Mouse (Mus musculus) forebrain, embryonic 16.5 days (tissue): ENCODE data around the gene Afg1l. TPM values are rescaled to one million over a fixed set of nuclear protein-coding genes. Genes with fewer than 3 reads are reported as not detected.

Experiments
- ATAC-seq: fragments of 200-750 bp; cut with Nextera tagmentation; 2 replicates; pipeline ENCODE4 v1.8.0; 2017; ENCODE audit warnings: mild to moderate bottlenecking, moderate library complexity
- H3K27ac ChIP-seq: fragments of 300-500 bp; sonication (generic); 2 replicates; pipeline ENCODE4 v1.5.1; 2014; ENCODE audit warnings: low read length, control low read depth
- H3K27me3 ChIP-seq: fragments of 300-500 bp; sonication (generic); replicated peaks from 2 replicates; pipeline ENCODE4 v1.6.1; 2014; ENCODE audit warnings: low read length; ENCODE audit not compliant: control insufficient read depth, insufficient read depth
- H3K36me3 ChIP-seq: fragments of 300-500 bp; sonication (generic); 2 replicates; pipeline ENCODE4 v1.6.1; 2014; ENCODE audit not compliant: control insufficient read depth, insufficient read depth
- H3K4me1 ChIP-seq: fragments of 300-500 bp; sonication (generic); replicated peaks from 2 replicates; pipeline ENCODE4 v1.6.1; 2014; ENCODE audit warnings: low read length; ENCODE audit not compliant: control insufficient read depth, insufficient read depth
- H3K4me2 ChIP-seq: fragments of 300-500 bp; sonication (generic); 2 replicates; pipeline ENCODE4 v1.6.1; 2014; ENCODE audit warnings: mild to moderate bottlenecking, low read length, control low read depth
- H3K4me3 ChIP-seq: fragments of 300-500 bp; sonication (generic); replicated peaks from 2 replicates; pipeline ENCODE4 v1.5.1; 2014; ENCODE audit warnings: mild to moderate bottlenecking, low read length, control low read depth
- H3K9ac ChIP-seq: fragments of 300-500 bp; sonication (generic); replicated peaks from 2 replicates; pipeline ENCODE4 v1.6.1; 2014; ENCODE audit warnings: low read depth, low read length, control low read depth
- H3K9me3 ChIP-seq: fragments of 300-500 bp; sonication (generic); 2 replicates; pipeline ENCODE4 v1.6.1; 2016; ENCODE audit warnings: low read length; ENCODE audit not compliant: control insufficient read depth
- WGBS: fragments of 180-500 bp; shearing (Covaris S2); extraction: QIAGEN DNeasy Blood & Tissue Kit; methylation state at CpG from one replicate; pipeline ENCODE4 v1.1.7; 2014; 5-methylcytosine and 5-hydroxymethylcytosine counted together
- polyA plus RNA-seq: library from polyadenylated mRNA; unstranded; fragments of >200 nt; fragmentation: Nextera tagmentation; extraction: Ambion mirVana; gene quantifications from 2 replicates; pipeline ENCODE4 v1.2.1, GENCODE M21; 2015

Gene Afg1l
- polyA plus RNA-seq, 1 experiment from 2014 or later = 6.9 TPM

DNA sequence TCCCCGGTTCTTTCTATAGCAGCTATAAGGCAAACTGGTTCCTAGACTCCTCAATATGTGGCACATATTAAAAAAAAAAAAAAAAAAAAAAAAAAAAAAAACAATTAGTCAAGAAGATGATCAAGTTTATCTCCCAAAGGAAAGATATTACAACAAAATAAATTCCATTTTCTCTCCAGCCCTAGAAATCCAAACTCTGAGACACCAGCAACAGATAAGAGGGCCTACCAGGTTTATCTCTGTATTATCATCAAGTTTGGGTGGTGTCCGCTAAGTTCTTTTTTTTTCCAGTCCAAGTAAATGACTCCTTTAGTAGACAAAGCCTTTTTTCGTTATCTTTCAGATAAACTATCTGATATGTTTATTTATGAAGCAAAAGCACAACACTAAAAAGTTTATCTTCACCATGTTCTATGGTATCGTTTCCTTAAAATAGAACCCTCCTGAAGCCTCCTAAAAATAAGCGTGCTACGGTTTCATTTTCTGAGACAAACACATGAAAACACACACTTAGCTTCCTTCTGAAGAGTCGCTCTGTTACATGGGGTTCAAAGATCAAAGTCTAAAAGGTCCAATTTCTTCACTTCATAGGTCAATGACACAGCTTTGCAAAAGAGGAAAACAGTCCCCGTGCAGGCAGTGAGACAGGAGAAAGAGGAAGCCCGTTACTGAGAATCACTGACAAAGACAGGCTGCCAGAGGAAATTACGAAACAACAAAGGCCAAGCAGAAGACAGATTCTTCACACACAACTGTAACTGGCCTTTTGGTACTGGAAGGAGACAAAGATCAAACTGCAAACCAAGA is 207.9 kb downstream of the Afg1l start:
- H3K4me1 ChIP-seq = peaks cover 24% of the 10 kb centered on the region
- no peak overlapping the region for H3K4me3 ChIP-seq
- H3K9ac ChIP-seq = no peak overlapping the region
- no peaks in the 10 kb centered on the region; the same call in 1 of the 2 replicates for H3K27me3 ChIP-seq
- 67% methylated on average over 10 of the region's 10 CpGs for WGBS
- no peak overlapping the region for H3K27ac ChIP-seq
- no peaks in the 10 kb centered on the region for H3K9me3 ChIP-seq
- H3K4me2 ChIP-seq = no peak overlapping the region
- H3K36me3 ChIP-seq = peaks cover 2% of the 10 kb centered on the region; the same call in 1 of the 2 replicates
- no peak for ATAC-seq

DNA sequence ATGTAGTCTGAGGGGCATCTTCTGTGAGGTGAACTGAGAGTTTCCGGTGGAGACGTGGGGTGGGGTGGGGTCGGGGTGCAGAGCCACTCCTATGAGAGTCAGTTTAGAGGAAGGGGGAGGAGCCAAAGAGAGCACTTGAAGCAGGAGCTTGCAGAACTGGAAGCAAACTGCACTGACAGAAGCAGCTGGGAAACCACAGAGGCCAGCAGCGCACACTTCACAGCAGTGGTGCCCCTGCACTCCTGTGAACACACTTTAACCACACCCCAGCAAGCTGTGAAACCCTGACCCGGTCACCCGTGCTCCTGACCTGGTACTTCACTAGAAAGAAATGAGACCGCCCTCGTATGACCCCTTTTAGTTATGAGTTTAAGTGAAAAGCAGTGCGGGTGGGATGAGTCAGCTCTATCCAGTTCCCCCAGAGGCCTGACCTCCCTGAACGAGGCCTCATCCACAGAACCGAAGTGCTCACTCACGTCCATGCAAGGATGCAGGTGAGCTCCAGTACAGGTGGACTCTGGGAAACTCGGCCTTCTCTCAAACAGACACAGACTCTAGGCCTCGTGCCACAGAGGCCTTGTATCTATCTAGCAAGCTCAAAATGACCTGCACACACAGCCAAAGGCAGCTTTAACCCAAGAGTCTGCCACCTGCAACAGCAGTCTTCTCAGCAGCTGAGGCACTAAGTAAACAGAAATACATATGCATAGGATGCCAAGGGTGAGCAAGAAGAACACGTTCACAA is 208.9 kb downstream of the Afg1l start:
- Histone ChIP-seq H3K36me3 (peaks cover 2% of the 10 kb centered on the region; the same call in 1 of the 2 replicates), H3K27me3 (no peaks in the 10 kb centered on the region; the same call in 1 of the 2 replicates), H3K4me2 (no peak overlapping the region), H3K4me1 (peaks cover 14% of the 10 kb centered on the region), H3K9me3 (no peaks in the 10 kb centered on the region), H3K4me3 (no peak overlapping the region), H3K9ac (no peak overlapping the region), H3K27ac (no peak overlapping the region)
- no peak for ATAC-seq
- WGBS = 76% methylated on average over 15 of the region's 15 CpGs

DNA sequence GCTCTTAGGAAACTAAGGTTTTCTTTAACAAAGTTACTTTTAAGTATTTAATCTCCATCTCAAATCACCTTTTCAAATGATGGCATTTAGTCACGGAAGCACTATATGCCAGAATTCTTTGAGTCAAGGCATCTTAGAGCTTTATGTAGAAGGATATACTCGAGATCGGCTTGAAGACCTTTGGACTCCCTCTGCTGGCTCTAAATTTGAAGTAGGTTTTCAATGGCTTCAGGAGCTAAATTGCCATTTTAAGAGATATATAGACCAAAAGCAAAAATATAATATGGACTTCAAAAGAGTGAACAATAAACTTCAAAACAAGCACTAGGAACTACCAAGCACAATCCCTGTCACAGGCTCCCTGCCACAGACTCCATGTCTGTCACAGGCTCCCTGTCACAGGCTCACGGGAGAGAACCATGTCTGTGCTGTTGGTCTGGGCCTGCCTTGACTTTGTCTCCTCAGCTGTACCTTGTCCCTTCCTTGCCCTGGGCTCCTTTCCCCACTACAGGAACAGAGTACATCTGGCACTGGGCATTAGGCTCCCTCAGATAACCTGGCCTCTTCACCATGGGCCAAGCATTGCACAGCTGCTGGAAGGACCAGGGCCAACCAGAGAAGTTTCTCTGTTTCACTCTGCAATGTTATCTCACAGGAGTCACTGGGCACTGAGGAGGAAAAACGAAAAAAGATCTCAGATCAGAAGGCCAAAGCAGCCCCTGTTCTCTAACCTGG is 210.4 kb downstream of the Afg1l start:
- Histone ChIP-seq H3K36me3 (peaks cover 2% of the 10 kb centered on the region; the same call in 1 of the 2 replicates), H3K9ac (no peak overlapping the region), H3K9me3 (no peaks in the 10 kb centered on the region), H3K27me3 (no peaks in the 10 kb centered on the region), H3K4me3 (no peak overlapping the region), H3K4me2 (no peak overlapping the region), H3K27ac (no peak overlapping the region), H3K4me1 (no peaks in the 10 kb centered on the region; the same call in 1 of the 2 replicates)
- no peak for ATAC-seq
- 85% methylated on average over 5 of the region's 5 CpGs for WGBS

DNA sequence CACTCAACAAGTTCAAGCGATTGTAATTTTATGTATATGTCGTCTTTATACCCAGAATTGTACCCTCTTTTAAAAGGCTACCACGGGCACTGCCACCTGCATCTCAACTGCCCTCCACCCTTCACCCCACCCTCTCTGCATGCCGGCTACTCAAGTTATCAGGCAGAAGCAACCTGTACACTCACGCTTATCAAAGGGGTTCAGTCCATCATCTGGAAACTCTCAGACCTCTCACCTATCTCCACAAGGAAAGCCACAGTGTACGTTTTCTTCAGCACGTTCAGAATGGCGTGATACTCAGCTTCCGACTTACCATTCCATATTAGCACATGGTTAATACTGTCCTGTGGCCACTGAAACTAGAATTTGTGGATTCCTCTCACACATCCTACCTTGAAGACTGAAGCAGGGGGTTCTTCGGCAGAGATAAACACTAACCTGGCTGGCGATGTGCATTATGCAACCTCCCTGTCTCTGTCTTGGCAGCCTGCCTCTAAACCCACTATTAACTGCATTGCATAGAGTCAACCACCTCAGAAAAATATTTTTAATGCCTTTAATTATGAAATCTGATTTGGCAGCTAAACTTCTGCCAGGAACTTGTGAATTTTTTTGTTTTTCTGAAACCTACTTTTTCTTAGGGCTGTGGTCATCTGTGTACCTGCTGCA is 213.2 kb downstream of the Afg1l start:
- H3K9me3 ChIP-seq = no peaks in the 10 kb centered on the region
- H3K4me1 ChIP-seq = no peaks in the 10 kb centered on the region; the same call in 1 of the 2 replicates
- no peak overlapping the region for H3K4me3 ChIP-seq
- WGBS = 95% methylated on average over 11 of the region's 11 CpGs
- H3K27ac ChIP-seq = no peak overlapping the region
- H3K9ac ChIP-seq = no peak overlapping the region
- ATAC-seq = no peak
- H3K27me3 ChIP-seq = no peaks in the 10 kb centered on the region
- no peak overlapping the region for H3K4me2 ChIP-seq
- H3K36me3 ChIP-seq = peaks cover 2% of the 10 kb centered on the region; the same call in 1 of the 2 replicates

DNA sequence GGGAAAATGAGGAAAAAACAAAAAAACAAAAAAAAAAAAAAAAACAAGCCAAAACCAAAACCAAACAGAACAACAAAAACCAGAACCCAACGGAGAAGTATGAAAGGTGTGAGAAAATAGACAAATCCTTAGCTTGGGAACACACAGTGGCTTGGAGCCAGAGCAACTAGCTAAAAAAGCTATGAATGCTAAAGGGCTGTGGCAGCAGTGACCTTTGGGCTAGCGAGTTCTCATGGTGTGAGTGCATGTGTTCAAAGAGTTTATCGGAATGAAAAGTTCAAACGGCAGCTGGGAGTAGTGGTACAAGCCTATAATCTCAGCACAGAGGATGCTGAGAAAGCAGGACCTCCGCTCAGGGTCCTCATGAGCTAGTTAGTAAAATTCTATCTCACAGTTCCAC is 214.2 kb downstream of the Afg1l start:
- no peak overlapping the region for H3K4me3 ChIP-seq
- H3K9me3 ChIP-seq = no peaks in the 10 kb centered on the region
- no peak for ATAC-seq
- 86% methylated on average over 5 of the region's 5 CpGs for WGBS
- no peak overlapping the region for H3K9ac ChIP-seq
- no peaks in the 10 kb centered on the region for H3K27me3 ChIP-seq
- peaks cover 6% of the 10 kb centered on the region; the same call in 1 of the 2 replicates for H3K4me1 ChIP-seq
- H3K4me2 ChIP-seq = no peak overlapping the region
- peaks cover 2% of the 10 kb centered on the region; the same call in 1 of the 2 replicates for H3K36me3 ChIP-seq
- no peak overlapping the region for H3K27ac ChIP-seq

DNA sequence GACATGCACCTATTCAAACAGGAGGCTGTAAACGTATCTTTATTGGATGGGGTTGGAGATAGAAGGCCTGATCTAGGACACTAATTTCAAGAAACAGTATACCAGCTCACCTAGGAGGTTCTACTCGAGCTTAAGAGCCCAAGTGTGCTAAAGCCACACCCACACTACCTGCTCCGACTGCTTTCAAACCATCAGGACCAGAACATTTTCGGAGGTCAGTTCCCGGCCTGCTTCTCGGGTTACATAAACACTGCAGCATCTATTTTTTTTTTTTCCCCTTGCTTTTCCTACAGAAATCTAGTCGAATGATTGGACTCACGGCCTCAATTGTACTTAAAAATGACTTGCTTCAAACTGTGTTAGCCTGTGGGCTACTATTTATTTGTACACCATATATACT is 214.7 kb downstream of the Afg1l start:
- no peak overlapping the region for H3K9ac ChIP-seq
- no peaks in the 10 kb centered on the region for H3K27me3 ChIP-seq
- H3K9me3 ChIP-seq = no peaks in the 10 kb centered on the region
- H3K4me2 ChIP-seq = no peak overlapping the region
- peaks cover 7% of the 10 kb centered on the region; the same call in 1 of the 2 replicates for H3K4me1 ChIP-seq
- 85% methylated on average over 8 of the region's 8 CpGs for WGBS
- H3K27ac ChIP-seq = no peak overlapping the region
- no peak overlapping the region for H3K4me3 ChIP-seq
- peaks cover 2% of the 10 kb centered on the region; the same call in 1 of the 2 replicates for H3K36me3 ChIP-seq
- ATAC-seq = no peak

Other genes starting within 250 kb of the Afg1l start
- gene Foxo3, start 201.8 kb downstream of the Afg1l start, polyA plus RNA-seq = 4.7 and 4.8 TPM in 2 replicates
- gene Snx3, start 23.5 kb upstream of the Afg1l start, polyA plus RNA-seq = 299 and 321 TPM in 2 replicates
- gene Nr2e1, start 105.1 kb upstream of the Afg1l start, polyA plus RNA-seq = 31.2 and 33.8 TPM in 2 replicates
- gene Ostm1, start 105.3 kb upstream of the Afg1l start, polyA plus RNA-seq = 44.9 and 49.3 TPM in 2 replicates